Mouse (Mus musculus): ENCODE results near the gene Prdm15.

Prdm15 gene

GRCm38 (mm10) chr16:97823311-97824007 is 28.2 kb downstream of the Prdm15 start:
- in situ Hi-C loops (cut with MseI, MboI): no loop called here

- in situ Hi-C loops (cut with MseI, MboI): no loop called here
Measured at GRCm38 (mm10) chr16:97819532-97819931, 32.1 kb downstream of the Prdm15 start.

- in situ Hi-C loops (cut with MseI, MboI): no loop called here
Measured at GRCm38 (mm10) chr16:97817414-97817813, 34.2 kb downstream of the Prdm15 start.

GRCm38 (mm10) chr16:97815269-97815668 is 36.4 kb downstream of the Prdm15 start:
- in situ Hi-C loops (cut with MseI, MboI): no loop called here

- in situ Hi-C loops (cut with MseI, MboI): no loop called here
Measured at GRCm38 (mm10) chr16:97814060-97814459, 37.6 kb downstream of the Prdm15 start.

GRCm38 (mm10) chr16:97808881-97809280 is 42.8 kb downstream of the Prdm15 start:
- in situ Hi-C loops (cut with MseI, MboI): loop anchor here (10.0 kb wide), 1 partner anchor 66 kb away; no protein-coding TSS in a partner anchor

GRCm38 (mm10) chr16:97805646-97806045 is 46.0 kb downstream of the Prdm15 start:
- in situ Hi-C loops (cut with MseI, MboI): loop anchor here (10.0 kb wide), 1 partner anchor 69 kb away; no protein-coding TSS in a partner anchor

GRCm38 (mm10) chr16:97804680-97805547 is 46.7 kb downstream of the Prdm15 start:
- in situ Hi-C loops (cut with MseI, MboI): loop anchor here (10.0 kb wide), 1 partner anchor 70 kb away; no protein-coding TSS in a partner anchor

- in situ Hi-C loops (cut with MseI, MboI): no loop called here
Measured at GRCm38 (mm10) chr16:97797950-97798869, 53.4 kb downstream of the Prdm15 start.

- in situ Hi-C loops (cut with MseI, MboI): no loop called here
Measured at GRCm38 (mm10) chr16:97797212-97797611, 54.4 kb downstream of the Prdm15 start.

GRCm38 (mm10) chr16:97794256-97794655 is 57.4 kb downstream of the Prdm15 start:
- in situ Hi-C loops (cut with MseI, MboI): no loop called here

GRCm38 (mm10) chr16:97783057-97783456 is 68.6 kb downstream of the Prdm15 start:
- in situ Hi-C loops (cut with MseI, MboI): loop anchor here in 1 of 2 experiments (10.0 kb wide), 1 partner anchor 108 kb away; no protein-coding TSS in a partner anchor

- in situ Hi-C loops (cut with MseI, MboI): no loop called here
Measured at GRCm38 (mm10) chr16:97778353-97779025, 73.2 kb downstream of the Prdm15 start.

GRCm38 (mm10) chr16:97766501-97766900 is 85.1 kb downstream of the Prdm15 start:
- in situ Hi-C loops (cut with MseI, MboI): no loop called here

- in situ Hi-C loops (cut with MseI, MboI): no loop called here
Measured at GRCm38 (mm10) chr16:97764626-97765025, 87.0 kb downstream of the Prdm15 start.

- in situ Hi-C loops (cut with MseI, MboI): no loop called here
Measured at GRCm38 (mm10) chr16:97763990-97764340, 87.7 kb downstream of the Prdm15 start.

GRCm38 (mm10) chr16:97763061-97763989 is 88.3 kb downstream of the Prdm15 start, which contains the start of gene Ripk4:
Gene Ripk4, minus strand, starts transcription at chr16:97763787.
- in situ Hi-C loops (cut with MseI, MboI): no loop called here

GRCm38 (mm10) chr16:97761782-97762181 is 89.9 kb downstream of the Prdm15 start:
- in situ Hi-C loops (cut with MseI, MboI): no loop called here

GRCm38 (mm10) chr16:97759681-97760080 is 92.0 kb downstream of the Prdm15 start:
- in situ Hi-C loops (cut with MseI, MboI): no loop called here

GRCm38 (mm10) chr16:97758288-97758687 is 93.4 kb downstream of the Prdm15 start:
- in situ Hi-C loops (cut with MseI, MboI): no loop called here
